Mouse (Mus musculus) thymus, postnatal 0 days (tissue): Measurements from ENCODE around the gene Zfp507. TPM values are rescaled to one million over a fixed set of nuclear protein-coding genes. Genes with fewer than 3 reads are reported as not detected.

Experiments
- DNase-seq: peaks from one replicate; pipeline ENCODE4 v3.0.0-alpha.2; 2015; ENCODE audit warnings: low spot score
- polyA plus RNA-seq: library from polyadenylated mRNA; unstranded; fragments of >200 nt; fragmentation: Nextera tagmentation; extraction: Ambion mirVana; gene quantifications from 2 replicates; pipeline ENCODE4 v1.2.1, GENCODE M21; 2015

Zfp507 gene
- polyA plus RNA-seq, 1 experiment from 2014 or later, result 11.6 TPM

GRCm38 (mm10) chr7:35785579-35785978 lies 17.2 kb downstream of the Zfp507 start:
- no peak for DNase-seq

DNA sequence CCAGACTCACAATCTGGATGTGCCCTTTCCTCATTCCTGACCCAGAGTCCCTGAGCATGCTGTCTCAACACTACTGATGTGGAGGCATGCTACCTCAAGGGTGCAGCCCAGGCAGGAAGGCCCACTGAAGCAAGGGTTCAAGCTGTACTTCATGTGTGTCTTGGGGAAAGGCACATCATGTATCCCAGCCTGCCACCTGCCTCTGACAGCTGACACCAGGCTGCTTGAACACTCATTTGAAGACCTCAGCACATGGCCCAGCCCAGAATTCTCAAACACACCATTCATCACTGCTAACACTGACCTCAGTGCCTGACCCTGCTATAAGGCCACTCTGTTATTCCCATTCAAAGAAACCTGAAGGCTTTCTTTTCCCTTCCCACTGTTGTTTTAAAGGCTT lies 20.6 kb downstream of the Zfp507 start:
- DNase-seq, result no peak

GRCm38 (mm10) chr7:35774127-35774526 lies 28.7 kb downstream of the Zfp507 start:
- DNase-seq, result no peak

DNA sequence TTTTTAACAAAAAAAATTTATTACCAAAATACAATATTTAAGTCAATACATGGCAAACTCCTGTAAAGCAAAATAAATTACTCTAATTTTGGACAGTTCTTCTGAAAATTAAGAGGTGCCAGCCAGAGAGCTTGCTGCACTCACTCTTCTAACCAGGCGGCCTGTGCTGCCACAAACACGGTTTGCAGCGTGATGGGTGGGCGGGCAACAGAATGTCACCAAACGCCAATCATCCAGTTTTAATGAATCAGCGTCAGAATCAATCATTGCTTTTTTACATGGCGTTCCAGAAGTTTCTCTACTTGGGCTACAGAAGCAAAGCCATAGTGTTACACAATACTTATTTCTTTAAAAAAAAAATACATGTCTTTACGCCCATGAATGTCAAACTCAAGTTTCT lies 30.5 kb downstream of the Zfp507 start:
- DNase-seq, result no peak

DNA sequence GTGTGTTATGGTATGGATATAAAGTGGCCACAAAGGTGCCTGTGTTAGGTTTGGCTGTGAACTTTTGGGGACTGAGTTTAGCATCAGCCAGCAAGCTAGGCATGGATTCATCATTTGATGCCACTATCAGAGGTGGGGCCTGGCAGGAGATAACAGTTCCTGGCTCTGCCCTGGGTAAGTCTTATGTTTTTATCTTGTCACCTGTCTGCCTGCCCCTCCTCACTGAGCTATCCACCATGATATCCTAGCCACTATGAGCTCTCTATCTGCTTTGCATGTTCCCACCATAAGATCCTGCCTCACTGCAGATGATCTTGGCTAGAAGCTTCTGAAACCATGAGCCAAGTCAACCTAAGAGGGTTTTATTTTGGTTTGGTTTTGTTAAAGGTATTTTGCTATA lies 31.7 kb downstream of the Zfp507 start:
- no peak for DNase-seq

DNA sequence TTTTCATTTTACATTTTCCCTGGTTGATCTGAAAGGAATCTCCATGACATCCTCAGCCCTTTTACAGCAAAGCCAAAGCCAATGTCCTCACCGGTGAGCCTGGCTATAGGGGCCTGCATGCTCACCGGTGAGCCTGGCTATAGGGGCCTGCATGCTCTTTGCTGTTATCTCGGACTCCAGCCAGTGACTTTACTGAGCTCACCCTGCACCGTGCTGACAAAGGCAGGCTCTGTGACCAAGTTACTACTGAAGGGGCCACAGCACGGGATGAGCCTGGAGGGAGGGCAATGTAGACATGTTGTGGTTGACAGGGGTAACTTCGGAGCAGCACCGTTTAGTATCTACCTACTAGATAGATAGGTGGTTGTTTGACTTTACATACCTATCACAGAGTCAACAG lies 32.7 kb downstream of the Zfp507 start:
- no peak for DNase-seq

DNA sequence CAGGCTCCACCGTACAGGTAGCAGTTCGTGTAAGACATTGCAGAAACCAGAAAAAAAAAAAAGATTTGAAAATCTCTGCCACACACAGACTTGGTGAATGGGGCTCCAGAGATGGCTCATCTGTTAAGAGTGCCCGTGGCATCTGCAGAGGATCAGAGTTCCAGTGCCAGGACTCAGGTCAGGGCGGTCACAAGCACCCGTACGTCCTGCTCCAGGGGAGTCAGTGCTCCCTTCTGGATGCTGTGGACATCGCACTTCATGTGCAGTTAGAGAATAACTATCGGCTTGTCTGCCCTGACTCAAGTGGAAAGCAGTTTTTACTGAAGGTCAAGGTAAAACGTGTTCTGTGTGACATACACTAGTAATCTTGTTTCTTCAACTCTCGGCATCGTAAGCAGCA lies 38.3 kb downstream of the Zfp507 start:
- DNase-seq, result no peak

GRCm38 (mm10) chr7:35761801-35762200 lies 41.0 kb downstream of the Zfp507 start:
- no peak for DNase-seq

DNA sequence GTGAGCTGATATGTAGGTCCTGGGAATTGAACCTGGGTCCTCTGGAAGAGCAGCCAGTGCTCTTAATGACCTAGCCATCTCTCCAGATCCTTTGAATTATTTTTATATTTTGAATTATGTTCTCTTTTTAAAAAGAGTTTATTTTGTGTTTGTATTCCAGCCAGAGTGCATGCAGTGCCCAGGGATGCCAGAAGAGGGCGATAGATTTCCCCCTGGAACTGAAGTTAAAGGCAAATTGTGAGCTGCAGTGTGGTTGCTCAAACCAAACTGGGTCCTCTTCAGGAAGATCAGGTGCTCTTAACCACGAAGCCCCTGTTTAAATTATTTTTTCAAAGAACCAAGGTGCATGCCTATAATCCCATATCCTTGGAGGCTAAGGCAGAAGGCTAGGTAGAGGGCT lies 43.2 kb downstream of the Zfp507 start:
- DNase-seq, result peak; percentile 37

GRCm38 (mm10) chr7:35756510-35757440 lies 46.0 kb downstream of the Zfp507 start:
- DNase-seq, result peak; percentile 57

DNA sequence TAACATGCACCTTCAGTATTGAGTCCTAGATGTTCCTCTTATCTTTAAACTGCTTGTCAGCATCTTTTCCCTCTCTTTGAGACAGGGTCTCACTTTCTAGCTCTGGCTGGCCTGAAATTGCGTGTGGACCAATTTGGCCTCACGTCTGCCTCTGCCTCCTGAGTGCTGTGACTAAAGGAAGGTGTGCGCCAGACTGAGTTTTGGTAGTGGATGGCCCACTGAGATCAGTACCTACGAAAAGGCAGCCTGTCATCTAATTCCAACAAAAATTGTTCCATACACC lies 48.0 kb downstream of the Zfp507 start:
- no peak for DNase-seq

GRCm38 (mm10) chr7:35754033-35754885 lies 48.5 kb downstream of the Zfp507 start, which contains the start of gene Dpy19l3:
Gene Dpy19l3 (minus strand): TSS chr7:35754454.
- DNase-seq, result peak; percentile 92

- no peak for DNase-seq
Observed at GRCm38 (mm10) chr7:35753319-35754032, 49.3 kb downstream of the Zfp507 start.

DNA sequence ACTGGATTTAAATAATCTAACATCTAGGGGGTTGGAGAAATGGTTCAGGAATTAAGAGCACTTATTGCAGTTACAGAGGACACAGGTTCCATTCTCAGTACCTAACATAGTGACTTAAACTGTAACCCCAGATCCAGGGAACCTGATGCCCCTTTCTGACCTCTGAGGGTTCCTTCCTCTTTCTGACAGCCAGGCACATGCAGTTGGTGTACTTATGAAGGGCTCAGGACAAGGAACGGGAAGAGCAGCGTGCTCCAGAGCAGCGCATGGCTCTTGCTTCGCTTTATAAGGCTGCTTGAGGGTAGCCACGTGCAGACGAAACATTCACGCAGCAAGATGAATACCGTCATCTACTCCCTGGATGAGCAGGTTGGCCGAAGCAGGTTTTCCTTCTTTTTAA lies 51.9 kb downstream of the Zfp507 start:
- DNase-seq, result no peak

GRCm38 (mm10) chr7:35747397-35747964 lies 55.3 kb downstream of the Zfp507 start:
- no peak for DNase-seq

GRCm38 (mm10) chr7:35746686-35747396 lies 56.0 kb downstream of the Zfp507 start:
- no peak for DNase-seq

DNA sequence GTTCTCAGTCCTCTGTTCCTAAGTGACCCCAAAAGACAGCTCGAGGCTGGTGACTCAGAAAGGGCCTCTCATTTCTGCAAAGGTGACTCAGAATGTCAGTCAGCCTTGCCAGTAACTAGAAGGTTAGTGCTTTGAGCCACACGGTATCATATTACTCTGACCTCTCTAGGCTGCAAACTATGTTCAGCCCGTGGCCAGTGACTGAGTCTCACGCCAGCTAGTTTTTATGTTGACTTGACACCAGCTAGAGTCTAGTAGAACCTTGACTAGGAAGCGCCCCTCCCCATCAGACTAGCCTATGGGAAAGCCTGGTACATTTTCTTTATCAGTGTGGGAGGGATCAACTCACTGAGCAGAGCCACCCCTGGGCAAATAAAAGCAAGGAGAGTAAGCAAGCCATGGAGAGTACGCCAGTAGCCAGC lies 57.5 kb downstream of the Zfp507 start:
- DNase-seq, result no peak

- no peak for DNase-seq
Observed at GRCm38 (mm10) chr7:35744771-35745170, 58.0 kb downstream of the Zfp507 start.

- DNase-seq, result no peak
Observed at GRCm38 (mm10) chr7:35742310-35742709, 60.5 kb downstream of the Zfp507 start.

DNA sequence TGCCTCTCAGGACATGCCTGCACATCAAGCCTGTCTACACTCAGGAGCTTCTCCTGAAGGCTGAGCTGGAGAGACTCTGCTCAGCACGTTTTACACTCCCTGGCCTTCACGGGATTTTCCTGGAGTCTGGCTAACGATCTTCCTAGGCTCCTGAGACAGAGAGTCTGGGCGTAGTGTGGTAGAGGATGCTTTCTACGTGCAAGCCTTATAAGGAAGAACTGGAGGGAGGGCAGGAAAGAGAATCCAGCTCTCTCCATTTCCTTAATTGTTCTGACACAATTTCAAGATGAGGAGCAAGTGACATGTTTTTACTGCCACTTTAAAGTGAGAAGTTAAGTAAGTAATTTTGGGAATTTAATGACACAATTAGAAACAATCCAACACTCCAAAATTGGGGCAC lies 60.9 kb downstream of the Zfp507 start:
- no peak for DNase-seq
